Mouse (Mus musculus): Measurements from ENCODE around the gene Rora. TPM values are rescaled to one million over a fixed set of nuclear protein-coding genes. Genes with fewer than 3 reads are reported as not detected.

Rora gene
- polyA plus RNA-seq, 1 experiment from 2014 or later = 7.5 TPM

GRCm38 (mm10) chr9:68980041-68980440 is 326.5 kb downstream of the Rora start:
- no peak for DNase-seq (ENCODE audit: low spot score)
- H3K4me3 ChIP-seq (ENCODE audit: low read depth, low read length) = no peak overlapping the region

GRCm38 (mm10) chr9:68985046-68985445 is 331.5 kb downstream of the Rora start:
- TF ChIP-seq EP300 (optimal IDR thresholded peaks at IDR 0.05) = no peak
- no peak for TF ChIP-seq CTCF (IDR thresholded peaks at IDR 0.05; ENCODE audit: low read depth)
- no peaks in the 10 kb centered on the region for H3K4me1 ChIP-seq (replicated peaks; ENCODE audit: control insufficient read depth, insufficient read depth)
- H3K9ac ChIP-seq (ENCODE audit: low read length) = no peak overlapping the region
- ATAC-seq (ENCODE audit: low FRiP score, low TSS enrichment) (no peak), DNase-seq (ENCODE audit: low spot score) (no peak)
- WGBS = 78% methylated on average over 6 of the region's 6 CpGs
- no peaks in the 10 kb centered on the region for H3K27me3 ChIP-seq (ENCODE audit: control insufficient read depth, insufficient read depth, low read length)
- no peaks in the 10 kb centered on the region for H3K9me3 ChIP-seq (ENCODE audit: control insufficient read depth, low read length)
- no peak overlapping the region for H3K4me3 ChIP-seq (ENCODE audit: low read depth, low read length)
- H3K36me3 ChIP-seq (ENCODE audit: control insufficient read depth, insufficient read depth, low read length) = no peaks in the 10 kb centered on the region
- no peak overlapping the region for H3K4me2 ChIP-seq (replicated peaks; ENCODE audit: low read depth)
- no peak overlapping the region for H3K27ac ChIP-seq (replicated peaks)

More at GRCm38 (mm10) chr9:68980041-68980440, 326.5 kb downstream of the Rora start:
- no peak for TF ChIP-seq EP300 (optimal IDR thresholded peaks at IDR 0.05)
- no peak for TF ChIP-seq CTCF (IDR thresholded peaks at IDR 0.05; ENCODE audit: low read depth)
- Histone ChIP-seq H3K36me3 (ENCODE audit: control insufficient read depth, insufficient read depth, low read length) (no peaks in the 10 kb centered on the region), H3K27ac (replicated peaks) (no peak overlapping the region), H3K27me3 (ENCODE audit: control insufficient read depth, insufficient read depth, low read length) (no peaks in the 10 kb centered on the region), H3K9me3 (ENCODE audit: control insufficient read depth, low read length) (no peaks in the 10 kb centered on the region), H3K4me2 (replicated peaks; ENCODE audit: low read depth) (no peak overlapping the region), H3K4me1 (replicated peaks; ENCODE audit: control insufficient read depth, insufficient read depth) (no peaks in the 10 kb centered on the region), H3K9ac (ENCODE audit: low read length) (no peak overlapping the region)
- ATAC-seq (ENCODE audit: low FRiP score, low TSS enrichment) = no peak
- 66% methylated on average over 4 of the region's 4 CpGs for WGBS

- Histone ChIP-seq H3K9ac (ENCODE audit: low read length) (no peak overlapping the region), H3K9me3 (ENCODE audit: control insufficient read depth, low read length) (no peaks in the 10 kb centered on the region), H3K27ac (replicated peaks) (no peak overlapping the region), H3K4me1 (replicated peaks; ENCODE audit: control insufficient read depth, insufficient read depth) (no peaks in the 10 kb centered on the region), H3K27me3 (ENCODE audit: control insufficient read depth, insufficient read depth, low read length) (no peaks in the 10 kb centered on the region), H3K4me2 (replicated peaks; ENCODE audit: low read depth) (no peak overlapping the region), H3K4me3 (ENCODE audit: low read depth, low read length) (no peak overlapping the region), H3K36me3 (ENCODE audit: control insufficient read depth, insufficient read depth, low read length) (no peaks in the 10 kb centered on the region)
- 82% methylated on average over 3 of the region's 3 CpGs for WGBS
- no peak for ATAC-seq (ENCODE audit: low FRiP score, low TSS enrichment)
- no peak for DNase-seq (ENCODE audit: low spot score)
- TF ChIP-seq EP300 (optimal IDR thresholded peaks at IDR 0.05) (no peak), CTCF (IDR thresholded peaks at IDR 0.05; ENCODE audit: low read depth) (no peak)
Observed at GRCm38 (mm10) chr9:68985796-68986195, 332.2 kb downstream of the Rora start.

GRCm38 (mm10) chr9:68987290-68988042 is 333.9 kb downstream of the Rora start:
- TF ChIP-seq CTCF (IDR thresholded peaks at IDR 0.05; ENCODE audit: low read depth) (no peak), EP300 (optimal IDR thresholded peaks at IDR 0.05) (no peak)
- H3K4me2 ChIP-seq (replicated peaks; ENCODE audit: low read depth) = no peak overlapping the region
- no peak overlapping the region for H3K4me3 ChIP-seq (ENCODE audit: low read depth, low read length)
- H3K9me3 ChIP-seq (ENCODE audit: control insufficient read depth, low read length) = no peaks in the 10 kb centered on the region
- H3K27me3 ChIP-seq (ENCODE audit: control insufficient read depth, insufficient read depth, low read length) = no peaks in the 10 kb centered on the region
- WGBS = 81% methylated on average over 6 of the region's 6 CpGs
- no peak for ATAC-seq (ENCODE audit: low FRiP score, low TSS enrichment)
- DNase-seq (ENCODE audit: low spot score) = no peak
- no peak overlapping the region for H3K9ac ChIP-seq (ENCODE audit: low read length)
- H3K4me1 ChIP-seq (replicated peaks; ENCODE audit: control insufficient read depth, insufficient read depth) = no peaks in the 10 kb centered on the region
- no peaks in the 10 kb centered on the region for H3K36me3 ChIP-seq (ENCODE audit: control insufficient read depth, insufficient read depth, low read length)
- H3K27ac ChIP-seq (replicated peaks) = no peak overlapping the region

- DNase-seq (ENCODE audit: low spot score) (no peak), ATAC-seq (ENCODE audit: low FRiP score, low TSS enrichment) (no peak)
- Histone ChIP-seq H3K36me3 (ENCODE audit: control insufficient read depth, insufficient read depth, low read length) (no peaks in the 10 kb centered on the region), H3K4me2 (replicated peaks; ENCODE audit: low read depth) (no peak overlapping the region), H3K27ac (replicated peaks) (no peak overlapping the region), H3K9me3 (ENCODE audit: control insufficient read depth, low read length) (no peaks in the 10 kb centered on the region), H3K9ac (ENCODE audit: low read length) (no peak overlapping the region), H3K4me1 (replicated peaks; ENCODE audit: control insufficient read depth, insufficient read depth) (no peaks in the 10 kb centered on the region), H3K27me3 (ENCODE audit: control insufficient read depth, insufficient read depth, low read length) (no peaks in the 10 kb centered on the region), H3K4me3 (ENCODE audit: low read depth, low read length) (no peak overlapping the region)
- TF ChIP-seq EP300 (optimal IDR thresholded peaks at IDR 0.05) (no peak), CTCF (IDR thresholded peaks at IDR 0.05; ENCODE audit: low read depth) (no peak)
- WGBS = 78% methylated on average over 13 of the region's 13 CpGs
Observed at GRCm38 (mm10) chr9:68988162-68988911, 334.8 kb downstream of the Rora start.

Measured in stomach, postnatal 0 days (tissue).